Mouse (Mus musculus) CH12F3 (cell line): ENCODE results near the gene Tas2r108.

Experiments used
- in situ Hi-C: fragments of 300-500 bp; cut with MboI; formaldehyde crosslinking; loops from 2 replicates; pipeline ENCODE4 v1.14.3; 2020; ENCODE audit warnings: low sequenced_read_pairs

Gene Tas2r108

DNA sequence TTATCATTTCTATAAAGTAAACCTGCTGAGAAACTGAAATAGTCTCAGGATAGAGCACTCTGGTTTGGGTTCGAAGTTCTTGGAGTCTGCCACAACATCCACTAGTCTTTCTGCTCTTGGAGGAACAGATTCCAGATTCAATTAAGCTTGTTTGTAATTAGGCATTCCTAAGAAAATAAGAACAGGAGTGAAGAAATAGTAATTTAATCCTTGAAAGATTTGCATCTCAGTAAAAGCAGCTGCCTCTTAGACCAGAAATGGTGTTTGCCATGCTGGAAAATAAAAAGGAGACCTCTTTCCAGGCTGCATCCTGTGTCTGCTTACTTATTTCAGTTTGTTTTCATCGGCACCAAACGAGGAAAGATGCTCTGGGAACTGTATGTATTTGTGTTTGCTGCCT is at the start of gene Tas2r108:
Tas2r108 (plus strand) TSS at position 301 of the 400 bp plus-strand sequence.
- in situ Hi-C loops, result no loop called here

DNA sequence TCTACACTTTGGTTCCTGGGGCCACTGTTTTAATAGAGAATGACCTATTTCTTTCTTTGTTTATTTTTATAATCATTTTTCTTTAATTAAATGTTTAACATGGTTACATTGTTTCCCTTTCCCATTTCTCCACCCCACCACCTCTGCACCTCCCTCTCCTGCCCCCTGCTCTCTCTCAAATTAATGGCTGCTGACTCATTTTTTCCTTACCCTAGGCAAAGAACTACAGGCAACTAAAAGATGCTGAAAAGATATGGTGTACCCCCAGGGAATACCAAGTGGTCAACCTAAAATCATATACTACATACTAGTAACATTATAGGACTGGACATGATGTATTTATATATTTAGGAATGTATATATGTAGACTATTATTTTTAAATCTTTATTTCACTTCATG is 44.7 kb upstream of the Tas2r108 start:
- in situ Hi-C loops, result no loop called here

DNA sequence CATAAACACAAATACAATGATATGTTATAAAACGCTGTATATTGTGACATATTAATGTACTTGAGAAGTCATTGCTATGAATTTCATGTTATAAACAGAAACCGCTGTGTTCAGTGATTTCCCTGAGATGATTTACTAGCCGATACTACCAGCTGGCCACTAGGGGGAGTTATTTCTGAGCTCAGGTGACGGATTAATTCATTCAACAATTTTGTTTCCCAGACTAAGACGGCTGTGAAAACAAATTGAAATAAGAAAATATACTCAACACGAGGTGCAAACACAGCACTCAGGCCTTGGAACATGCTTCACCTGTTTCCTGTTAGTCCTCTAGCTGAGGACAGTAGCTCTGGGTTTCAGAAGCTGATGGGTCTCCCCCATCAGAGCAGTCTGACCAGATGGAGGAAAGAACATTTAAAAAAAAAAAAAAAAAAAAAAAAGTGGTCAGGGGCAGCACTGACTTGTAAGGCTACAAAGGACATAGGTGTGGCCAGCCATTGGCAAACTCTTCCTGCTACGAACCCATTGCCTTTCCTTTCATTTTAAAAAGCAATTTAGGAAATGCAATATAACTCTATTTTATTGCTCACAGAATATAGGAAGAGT is 38.8 kb upstream of the Tas2r108 start:
- in situ Hi-C loops, result no loop called here

DNA sequence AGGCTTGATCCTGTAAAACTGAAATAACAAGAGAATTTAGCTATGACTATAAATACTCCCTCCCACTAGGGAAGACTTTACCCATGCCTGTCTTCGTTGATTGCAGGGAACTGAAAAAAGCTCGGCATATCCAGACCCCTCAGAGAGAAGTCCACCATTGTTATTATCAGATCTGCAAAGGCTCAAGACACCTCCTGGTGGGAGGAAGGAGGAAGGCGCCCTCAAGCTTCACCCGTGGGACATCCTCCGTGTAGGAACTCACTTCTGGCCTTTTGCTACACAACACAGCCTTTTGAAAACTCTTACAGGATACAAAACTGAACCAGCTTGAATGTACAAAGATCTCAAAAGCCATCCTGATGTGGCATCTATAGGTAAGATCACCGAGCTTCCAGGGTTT is 27.6 kb upstream of the Tas2r108 start:
- in situ Hi-C loops, result no loop called here

DNA sequence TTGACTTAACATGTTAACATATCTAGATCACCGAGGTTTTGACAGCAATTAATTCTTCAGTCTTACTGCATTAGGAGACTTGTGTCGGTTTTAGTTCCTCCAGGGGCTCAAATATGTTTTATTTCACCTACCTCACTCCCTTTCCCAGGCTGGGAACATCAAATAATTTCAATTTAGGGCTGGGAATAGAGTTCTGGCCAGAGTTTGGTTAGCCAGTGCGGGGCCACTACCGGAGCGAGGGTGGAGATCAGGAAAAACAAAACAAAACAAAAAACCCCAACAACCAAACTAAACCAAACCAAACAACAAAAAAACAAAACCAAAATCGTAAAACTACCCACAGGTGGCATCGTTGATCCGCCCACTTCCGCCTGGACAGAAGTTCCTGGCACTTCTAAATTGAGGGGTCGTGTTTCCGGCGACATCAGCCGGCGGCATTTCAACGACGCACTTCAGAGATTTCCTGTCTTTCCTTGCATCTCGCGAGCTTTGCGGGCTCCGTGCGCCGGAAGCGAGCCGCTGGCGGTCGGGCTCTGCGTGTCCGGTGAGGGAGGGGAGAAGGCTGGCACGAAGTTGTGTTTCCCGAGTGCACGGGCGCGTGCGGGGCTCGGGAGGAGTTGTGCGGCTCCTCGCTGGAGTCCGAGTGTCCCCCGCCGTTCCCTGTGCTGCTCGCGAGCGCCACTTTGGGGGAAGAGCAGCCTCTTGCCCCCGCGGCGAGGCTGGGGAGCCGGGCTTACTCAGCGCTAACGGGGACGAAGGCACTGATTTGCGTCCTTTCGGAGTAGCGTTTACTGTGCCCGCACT is 22.2 kb upstream of the Tas2r108 start, which contains the start of gene Ssbp1:
Ssbp1 (plus strand) TSS at position 437 of the 804 bp plus-strand sequence.
- in situ Hi-C loops, result no loop called here

DNA sequence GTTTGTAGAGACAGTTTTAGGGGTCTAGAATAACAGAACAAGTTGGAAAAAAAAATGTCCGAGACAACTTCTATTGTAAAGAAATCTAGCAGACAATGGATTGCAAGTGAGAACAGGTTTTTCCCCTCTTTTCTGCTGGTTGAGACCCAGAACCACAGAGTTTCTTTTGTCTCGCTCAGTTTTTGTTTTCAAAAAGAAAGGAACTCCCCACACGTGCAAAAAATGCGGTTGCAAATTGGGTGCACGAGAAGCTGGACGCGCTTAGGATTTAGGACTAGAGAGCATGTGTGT is 21.7 kb upstream of the Tas2r108 start:
- in situ Hi-C loops, result no loop called here

DNA sequence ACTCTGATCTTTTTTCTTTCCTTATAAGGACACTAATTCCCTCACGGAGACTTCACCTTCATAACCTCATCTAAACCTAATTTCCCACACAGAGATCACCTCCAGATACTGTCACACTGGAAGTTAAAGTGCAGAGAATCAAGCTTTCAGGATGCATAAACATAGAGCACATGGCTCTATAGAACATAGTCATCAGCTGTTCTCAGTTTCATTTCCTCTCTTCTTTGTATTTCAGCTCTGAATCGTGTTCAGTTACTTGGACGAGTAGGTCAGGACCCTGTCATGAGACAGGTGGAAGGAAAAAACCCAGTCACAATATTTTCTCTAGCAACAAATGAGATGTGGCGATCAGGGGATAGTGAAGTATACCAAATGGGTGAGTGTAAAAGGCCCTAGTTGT is 17.2 kb upstream of the Tas2r108 start:
- in situ Hi-C loops, result no loop called here

DNA sequence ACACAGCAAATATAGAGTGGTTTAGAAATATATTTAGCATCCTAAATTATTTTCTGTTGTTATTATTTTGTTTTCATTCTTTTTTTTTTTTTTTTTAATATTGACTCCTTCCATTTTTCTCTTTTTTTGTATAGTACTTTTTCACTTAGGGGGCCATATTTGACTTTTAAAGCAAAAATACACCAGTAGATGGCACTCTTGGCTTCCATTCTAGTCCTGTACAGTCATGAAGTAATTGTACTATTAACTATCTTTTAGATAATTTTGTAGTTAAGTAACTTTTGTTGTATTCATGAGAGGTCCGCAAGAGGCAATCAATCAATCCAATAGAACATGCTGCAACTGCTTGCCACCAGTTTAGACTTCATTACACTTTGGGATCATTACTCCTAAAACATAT is 13.6 kb upstream of the Tas2r108 start:
- in situ Hi-C loops, result loop anchor here (10.0 kb wide), 1 partner anchor 195 kb away; no protein-coding TSS in a partner anchor

DNA sequence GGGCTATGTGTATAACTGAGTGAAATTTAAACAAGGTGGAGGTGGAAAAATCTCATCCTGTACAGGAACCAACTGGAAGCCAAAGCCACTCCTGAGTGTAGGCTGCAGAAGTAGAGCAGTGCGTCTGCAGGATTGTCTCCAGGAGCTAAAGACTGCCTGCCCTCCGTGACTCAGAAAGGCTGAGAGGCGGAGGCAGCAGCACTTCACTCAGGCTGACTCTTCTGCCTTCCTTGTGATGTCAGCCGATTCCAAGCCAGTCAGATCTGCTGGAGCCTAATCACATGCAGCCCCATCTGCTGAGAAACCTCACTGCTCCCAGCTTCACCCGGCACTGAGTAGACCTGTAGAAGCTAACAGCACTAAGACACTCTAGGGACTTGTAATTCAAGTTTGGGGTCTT is 11.0 kb upstream of the Tas2r108 start:
- in situ Hi-C loops, result loop anchor here (10.0 kb wide), 1 partner anchor 192 kb away; no protein-coding TSS in a partner anchor

DNA sequence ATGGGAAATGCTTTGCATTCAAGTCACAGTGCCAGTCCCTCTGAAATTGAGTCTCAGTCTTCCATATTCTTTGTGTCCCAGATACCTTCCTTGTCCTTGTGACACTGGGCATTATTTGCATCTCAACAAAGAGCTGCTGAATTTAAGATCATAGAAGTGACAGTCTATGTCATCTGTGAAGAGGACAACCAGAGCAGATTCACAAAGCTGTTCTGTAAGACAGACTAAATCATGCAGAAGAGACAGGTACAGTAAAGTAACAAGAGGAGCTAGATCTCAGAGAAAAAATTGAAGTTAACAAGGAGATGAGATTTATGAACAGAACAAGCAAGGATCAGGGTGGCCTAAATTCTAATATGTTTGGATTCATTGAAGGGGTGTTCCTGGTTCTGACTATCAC is 2.4 kb upstream of the Tas2r108 start, which contains the start of gene Tas2r137:
Tas2r137 (plus strand) TSS at position 301 of the 400 bp plus-strand sequence.
- in situ Hi-C loops, result no loop called here

DNA sequence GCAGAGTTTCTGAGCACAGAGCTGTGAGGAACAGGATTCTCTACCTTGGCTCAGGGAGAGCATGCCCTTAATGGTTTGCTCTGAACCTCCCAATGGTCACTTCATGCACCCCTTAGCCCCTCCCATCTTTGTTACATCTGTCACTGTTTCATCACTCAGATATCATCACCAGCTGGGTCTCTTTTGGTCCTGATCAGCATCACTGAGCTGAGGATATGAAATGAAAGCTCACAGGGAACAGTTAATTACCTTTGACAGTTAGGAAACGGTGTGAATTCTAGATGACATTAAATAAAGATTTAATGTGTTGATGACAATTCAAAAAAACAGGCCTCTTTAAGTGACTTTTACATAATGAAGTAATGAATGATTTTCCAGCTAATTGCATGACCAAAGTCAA is 26.1 kb downstream of the Tas2r108 start, which contains the start of gene Prss37:
Prss37 (minus strand) TSS at position 101 of the 400 bp plus-strand sequence.
- in situ Hi-C loops, result no loop called here
